In genomic region chrX:136742661-136743103, GRCm38 (mm10) we compare ENCODE assay signal across 8 mouse cellular contexts. TPM values are rescaled to one million over a fixed set of nuclear protein-coding genes. Genes with fewer than 3 reads are reported as not detected.
DNase-seq lines count a peak whose midpoint lies in the region; ATAC-seq and TF ChIP-seq lines count a peak whose summit lies in the region.

No protein-coding gene starts in this region.

- no peak overlapping the region for H3ac ChIP-seq in myocyte (ENCODE audit: control insufficient read depth, insufficient read length)

- peak; percentile 65 for DNase-seq in urinary bladder, postnatal 14 days (ENCODE audit: low spot score)
- DNase-seq in urinary bladder, adult 2 months (ENCODE audit: low spot score) = no peak
- peak; percentile 33 for DNase-seq in embryo, embryonic 9.5 days (ENCODE audit: extremely low spot score)
- DNase-seq in heart, adult 9 months (ENCODE audit: low spot score in 2 of 2) = peak; percentile 39 to 62
- DNase-seq in liver, adult 2 months (ENCODE audit: extremely low read depth, low read depth, low spot score) = peak; percentile 80
- peak; percentile 61 for DNase-seq in stomach, postnatal 0 days (ENCODE audit: low spot score)

- 41% methylated on average over 5 of the region's 5 CpGs for WGBS in kidney, embryonic 14.5 days
- WGBS in liver, adult 2 months = 0% methylated on average over 5 of the region's 5 CpGs
- WGBS in stomach, postnatal 0 days = 31% methylated on average over 5 of the region's 5 CpGs

- peaks cover 3% of the 10 kb centered on the region; the same call in 1 of the 2 replicates for H3K79me2 ChIP-seq in liver, adult 2 months (ENCODE audit: control insufficient read depth, insufficient read depth, low read length)
- H3K79me2 ChIP-seq in myocyte (ENCODE audit: control insufficient read depth, insufficient read depth) = peaks cover 33% of the 10 kb centered on the region

- peak overlapping the region; percentile 43 for H3K4me2 ChIP-seq in kidney, embryonic 14.5 days (replicated peaks; ENCODE audit: low read depth, low read length)
- H3K4me2 ChIP-seq in myocyte (ENCODE audit: low read depth) = peak overlapping the region; percentile 84
- peak overlapping the region; percentile 46 for H3K4me2 ChIP-seq in stomach, postnatal 0 days (replicated peaks; ENCODE audit: low read depth)

- no peak for TF ChIP-seq POLR2A in liver, adult 2 months (IDR thresholded peaks at IDR 0.05; ENCODE audit: extremely low read depth, insufficient read depth, low read length)
- no peak for TF ChIP-seq POLR2A in myocyte (IDR thresholded peaks at IDR 0.05; ENCODE audit: insufficient read length, low read depth)

- ATAC-seq in kidney, embryonic 14.5 days (ENCODE audit: low FRiP score, low TSS enrichment) = no peak
- ATAC-seq in stomach, postnatal 0 days (ENCODE audit: low FRiP score, low TSS enrichment) = no peak

- peak overlapping the region; percentile 42 for H3K4me3 ChIP-seq in kidney, embryonic 14.5 days (ENCODE audit: low read length)
- H3K4me3 ChIP-seq in liver, adult 2 months (ENCODE audit: insufficient read depth, low read depth, low read length) = peak overlapping the region; percentile 27; the same call in 1 of the 2 replicates
- H3K4me3 ChIP-seq in myocyte = peak overlapping the region; percentile 78
- peak overlapping the region; percentile 32 for H3K4me3 ChIP-seq in stomach, postnatal 0 days (ENCODE audit: low read depth, low read length)

- peak overlapping the region; percentile 66; the same call in 1 of the 2 replicates for H3K9ac ChIP-seq in kidney, embryonic 14.5 days (ENCODE audit: low read depth, low read length)
- peak overlapping the region; percentile 69 for H3K9ac ChIP-seq in liver, adult 2 months (ENCODE audit: low read depth, low read length)
- peak overlapping the region; percentile 53 for H3K9ac ChIP-seq in stomach, postnatal 0 days (ENCODE audit: low read length)

- no peaks in the 10 kb centered on the region for H3K9me3 ChIP-seq in kidney, embryonic 14.5 days (ENCODE audit: control insufficient read depth, low read length)
- H3K9me3 ChIP-seq in stomach, postnatal 0 days (ENCODE audit: control insufficient read depth, low read length) = no peaks in the 10 kb centered on the region

- no peak for TF ChIP-seq EP300 in stomach, postnatal 0 days (optimal IDR thresholded peaks at IDR 0.05)

- 0 out of 2 replicates have a peak, but pooled peaks have one; percentile 28 for TF ChIP-seq CTCF in liver, adult 2 months (IDR thresholded peaks at IDR 0.05; ENCODE audit: low read depth, low read length)
- peak; percentile 79 for TF ChIP-seq CTCF in stomach, postnatal 0 days (IDR thresholded peaks at IDR 0.05; ENCODE audit: low read depth)

- H3K27me3 ChIP-seq in kidney, embryonic 14.5 days (ENCODE audit: control insufficient read depth, insufficient read depth, low read length) = no peaks in the 10 kb centered on the region
- H3K27me3 ChIP-seq in liver, adult 2 months (ENCODE audit: control insufficient read depth, insufficient read depth, low read length) = no peaks in the 10 kb centered on the region
- H3K27me3 ChIP-seq in myocyte (ENCODE audit: control insufficient read depth, insufficient read depth, insufficient read length) = no peaks in the 10 kb centered on the region
- no peaks in the 10 kb centered on the region for H3K27me3 ChIP-seq in stomach, postnatal 0 days (ENCODE audit: control insufficient read depth, insufficient read depth, low read length)

- H3K36me3 ChIP-seq in kidney, embryonic 14.5 days (ENCODE audit: control insufficient read depth, insufficient read depth, low read length) = peaks cover 9% of the 10 kb centered on the region; the same call in 1 of the 2 replicates
- peaks cover 5% of the 10 kb centered on the region; the same call in 1 of the 2 replicates for H3K36me3 ChIP-seq in liver, adult 2 months (ENCODE audit: control insufficient read depth, insufficient read depth, low read length)
- H3K36me3 ChIP-seq in myocyte (ENCODE audit: control insufficient read depth, insufficient read depth) = peaks cover 12% of the 10 kb centered on the region
- 0 out of 2 replicates have a peak, but pooled peaks cover 2% of the 10 kb centered on the region for H3K36me3 ChIP-seq in stomach, postnatal 0 days (ENCODE audit: control insufficient read depth, insufficient read depth, low read length)

- H3K4me1 ChIP-seq in kidney, embryonic 14.5 days (ENCODE audit: control insufficient read depth, insufficient read depth, low read length) = no peaks in the 10 kb centered on the region
- H3K4me1 ChIP-seq in liver, adult 2 months (ENCODE audit: control insufficient read depth, insufficient read depth, low read length) = peaks cover 4% of the 10 kb centered on the region
- H3K4me1 ChIP-seq in stomach, postnatal 0 days (replicated peaks; ENCODE audit: control insufficient read depth, insufficient read depth) = no peaks in the 10 kb centered on the region

- H3K27ac ChIP-seq in kidney, embryonic 14.5 days (ENCODE audit: low read depth, low read length) = peak overlapping the region; percentile 90
- H3K27ac ChIP-seq in liver, adult 2 months (replicated peaks; ENCODE audit: insufficient read depth, low read depth, low read length) = peak overlapping the region; percentile 82
- peak overlapping the region; percentile 92 for H3K27ac ChIP-seq in stomach, postnatal 0 days (replicated peaks)

TF ChIP-seq in myocyte, 11 proteins besides CTCF, POLR2A, EP300 and RAD21:
- TF ChIP-seq MYOG (IDR thresholded peaks at IDR 0.05; ENCODE audit: control insufficient read depth in 1 of 3, insufficient read depth in 1 of 3, insufficient read length in 2 of 3, low read depth in 2 of 3) (no peak), REST (IDR thresholded peaks at IDR 0.05; ENCODE audit: insufficient read depth, insufficient read length) (no peak), USF1 (IDR thresholded peaks at IDR 0.05; ENCODE audit: low read depth) (no peak), TCF12 (IDR thresholded peaks at IDR 0.05; ENCODE audit: insufficient read depth, poor library complexity, severe bottlenecking) (no peak), POLR2AphosphoS2 (IDR thresholded peaks at IDR 0.05; ENCODE audit: insufficient read length, low read depth) (no peak), TCF3 (IDR thresholded peaks at IDR 0.05; ENCODE audit: insufficient read length, low read depth) (no peak), MAX (IDR thresholded peaks at IDR 0.05; ENCODE audit: low read depth) (no peak), SRF (IDR thresholded peaks at IDR 0.05; ENCODE audit: control insufficient read depth, insufficient read length, low read depth) (no peak), MYOD1 (IDR thresholded peaks at IDR 0.05; ENCODE audit: control insufficient read depth in 1 of 3, insufficient read length in 2 of 3, low read depth in 2 of 3) (no peak), E2F4 (IDR thresholded peaks at IDR 0.05; ENCODE audit: insufficient read depth) (no peak), CEBPB (IDR thresholded peaks at IDR 0.05; ENCODE audit: insufficient read depth, poor library complexity, severe bottlenecking) (no peak)

RNA-seq across cellular contexts. Expression of gene Morf4l2, which starts 0.8 kb away (rescaled TPM):
- polyA plus RNA-seq in urinary bladder, adult 2 months (2012; rRNA removed) = 171 and 201 TPM in 2 replicates
- 479 and 609 TPM in 2 replicates for polyA plus RNA-seq in kidney, embryonic 14.5 days (2014; fragmentation: Nextera tagmentation; extraction: Ambion mirVana)
- total RNA-seq in liver, adult 2 months (2014; rRNA removed) = 116 and 127 TPM in 2 replicates
- 24.8 and 26.7 TPM in 2 replicates for polyA plus RNA-seq in liver, adult 2 months (2012; rRNA removed)
- polyA plus RNA-seq in myocyte (2012; fragmentation: generic; extraction: Trizol) = 202 TPM
- 303 and 335 TPM in 2 replicates for polyA plus RNA-seq in stomach, postnatal 0 days (2015; fragmentation: Nextera tagmentation; extraction: Ambion mirVana)

RNA-seq across cellular contexts. Expression of gene Tceal1, which starts 34.9 kb away (rescaled TPM):
- 6.3 and 7.3 TPM in 2 replicates for polyA plus RNA-seq in urinary bladder, adult 2 months (2012; rRNA removed)
- 9.5 and 11.3 TPM in 2 replicates for polyA plus RNA-seq in kidney, embryonic 14.5 days (2014; fragmentation: Nextera tagmentation; extraction: Ambion mirVana)
- 0.28 and 0.60 TPM in 2 replicates for total RNA-seq in liver, adult 2 months (2014; rRNA removed)
- 0.15 and 0.23 TPM in 2 replicates for polyA plus RNA-seq in liver, adult 2 months (2012; rRNA removed)
- polyA plus RNA-seq in myocyte (2012; fragmentation: generic; extraction: Trizol) = 1.1 TPM
- 7.6 and 8.2 TPM in 2 replicates for polyA plus RNA-seq in stomach, postnatal 0 days (2015; fragmentation: Nextera tagmentation; extraction: Ambion mirVana)

RNA-seq across cellular contexts. Expression of gene Glra4, which starts 37.3 kb away (rescaled TPM):
- polyA plus RNA-seq in urinary bladder, adult 2 months (2012; rRNA removed) = not detected in 2 replicates
- polyA plus RNA-seq in kidney, embryonic 14.5 days (2014; fragmentation: Nextera tagmentation; extraction: Ambion mirVana) = 0.13 and 0.19 TPM in 2 replicates
- total RNA-seq in liver, adult 2 months (2014; rRNA removed) = not detected in 2 replicates
- polyA plus RNA-seq in liver, adult 2 months (2012; rRNA removed) = not detected in 2 replicates
- not detected for polyA plus RNA-seq in myocyte (2012; fragmentation: generic; extraction: Trizol)
- polyA plus RNA-seq in stomach, postnatal 0 days (2015; fragmentation: Nextera tagmentation; extraction: Ambion mirVana) = not detected in 2 replicates

Comparison
In these comparisons a context has a peak if more than half of its experiments do, and no peak if none do; other contexts are left out.
1. H3K4me3 ChIP-seq: peak in every context shown above with its lines; median percentile 78 in myocyte; 42 in kidney, embryonic 14.5 days; 32 in stomach, postnatal 0 days; 27 in liver, adult 2 months.